Mouse (Mus musculus) natural killer cell, adult 2 months (primary cell): ENCODE results near the gene Itgad.
A peak's percentile ranks its signal among the peaks of the same experiment; 100 is the strongest.

Source experiments
- DNase-seq, 2 experiments: peaks; one replicate each; pipeline ENCODE4 v3.0.0; 2022; ENCODE audit warnings: low spot score in 2 of 2

The Itgad gene

DNA sequence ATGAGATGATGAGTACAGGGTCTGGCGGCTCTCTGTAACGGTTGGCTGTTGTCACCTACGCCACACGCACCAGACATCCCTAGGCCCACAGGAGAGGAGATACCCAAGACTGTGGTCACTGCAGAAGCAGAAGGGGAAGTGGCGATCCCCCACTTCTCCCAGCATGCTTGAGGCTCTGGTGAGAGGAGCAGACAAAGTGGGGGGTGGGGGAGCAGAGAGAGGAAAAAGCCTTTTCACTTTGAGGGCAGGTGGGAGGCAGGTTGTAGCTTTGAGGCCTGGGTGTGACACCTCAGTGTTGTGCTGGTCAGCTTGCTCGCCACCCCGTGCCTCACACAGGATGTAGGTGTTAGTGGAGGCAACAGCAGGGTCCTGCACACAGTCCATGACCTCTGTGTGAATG is 25.9 kb downstream of the Itgad start:
- DNase-seq = peak; percentile 74 to 85

DNA sequence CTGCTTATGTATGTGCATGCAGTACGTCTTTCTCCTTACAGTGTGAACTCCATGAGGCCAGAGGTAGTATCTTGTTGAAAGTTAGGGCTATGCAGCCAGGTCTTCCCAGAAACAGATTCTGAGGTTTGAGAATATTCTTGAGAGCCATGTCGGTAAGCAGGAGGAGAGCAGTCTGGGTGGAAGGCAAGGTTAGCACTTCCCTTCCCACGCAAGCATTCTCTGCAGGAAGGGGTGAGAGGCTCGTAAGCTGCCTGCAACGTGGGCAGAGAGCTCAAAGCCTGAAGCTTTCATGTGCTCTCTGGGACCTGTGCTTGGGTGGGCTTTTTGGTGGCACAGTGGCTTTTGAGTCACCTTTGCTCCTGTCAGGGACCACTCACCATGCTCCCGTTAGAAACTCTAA is 26.4 kb downstream of the Itgad start:
- no peak for DNase-seq

GRCm38 (mm10) chr7:128181691-128182090 is 27.5 kb downstream of the Itgad start:
- peak; percentile 42 to 55 for DNase-seq

GRCm38 (mm10) chr7:128201607-128202006 is 47.4 kb downstream of the Itgad start:
- DNase-seq = no peak

DNA sequence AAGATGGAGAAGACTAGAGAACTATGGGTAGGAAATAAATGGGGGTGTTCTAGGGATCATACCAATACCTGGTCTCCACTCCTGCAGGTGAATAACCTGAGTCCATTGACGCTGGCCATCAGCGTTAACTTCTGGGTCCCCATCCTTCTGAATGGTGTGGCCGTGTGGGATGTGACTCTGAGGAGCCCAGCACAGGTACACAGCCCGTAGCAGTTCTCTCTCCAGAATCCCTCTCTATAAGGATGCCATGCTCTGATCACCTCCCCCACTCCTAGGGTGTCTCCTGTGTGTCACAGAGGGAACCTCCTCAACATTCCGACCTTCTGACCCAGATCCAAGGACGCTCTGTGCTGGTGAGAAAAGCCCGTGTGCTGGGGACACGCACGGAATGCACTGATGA is 48.9 kb downstream of the Itgad start:
- DNase-seq = no peak

DNA sequence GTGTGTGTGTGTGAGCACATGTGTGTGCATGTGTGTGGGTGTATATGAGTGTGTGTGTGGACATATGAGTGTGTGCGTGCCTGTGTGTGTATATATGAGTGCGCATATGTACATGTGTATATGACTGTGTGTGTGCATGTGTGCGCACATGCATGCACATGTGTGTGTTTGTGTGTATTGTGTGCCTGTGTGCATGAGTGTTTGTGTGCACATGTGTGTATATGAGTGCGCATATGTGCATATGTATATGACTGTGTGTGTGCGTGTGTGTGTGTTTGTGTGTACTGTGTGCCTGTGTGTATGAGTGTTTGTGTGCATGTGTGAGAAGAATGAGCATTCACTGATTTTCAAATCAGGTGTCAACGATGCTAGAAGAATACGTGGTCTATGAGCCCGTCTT is 50.0 kb downstream of the Itgad start:
- no peak for DNase-seq

GRCm38 (mm10) chr7:128205695-128206094 is 51.5 kb downstream of the Itgad start:
- DNase-seq = no peak

DNA sequence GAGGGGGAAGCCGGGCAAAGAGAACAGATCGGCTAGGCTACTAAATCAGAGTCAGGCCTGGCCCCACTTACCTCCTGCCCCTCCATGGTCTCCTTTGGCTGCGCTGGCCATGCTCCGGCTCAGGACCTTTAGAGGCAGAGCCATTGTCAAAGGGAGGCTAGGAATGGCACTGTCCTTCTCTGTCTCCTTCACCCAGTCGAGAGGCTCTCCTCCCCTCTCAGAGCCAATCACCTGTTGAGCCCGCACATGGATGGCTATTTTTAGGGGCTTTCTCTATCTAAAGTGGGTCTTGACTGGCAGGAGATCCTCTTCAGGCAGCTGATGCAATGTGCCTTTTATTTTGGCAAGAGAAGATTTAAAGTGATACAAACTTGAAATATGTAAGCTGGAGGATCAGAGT is 52.0 kb downstream of the Itgad start, which contains the start of gene Cox6a2:
Cox6a2 (minus strand) TSS at position 236 of the 400 bp plus-strand sequence.
- DNase-seq = no peak

- peak; percentile 41 to 65 for DNase-seq
These were observed 54.0 kb downstream of the Itgad start for GRCm38 (mm10) chr7:128208187-128208586.

GRCm38 (mm10) chr7:128209826-128210225 is 55.6 kb downstream of the Itgad start:
- no peak for DNase-seq

- DNase-seq = no peak
These were observed 65.8 kb downstream of the Itgad start for GRCm38 (mm10) chr7:128219952-128220351.

- DNase-seq = no peak
These were observed 66.8 kb downstream of the Itgad start for GRCm38 (mm10) chr7:128220936-128221335.

GRCm38 (mm10) chr7:128231741-128232140 is 77.6 kb downstream of the Itgad start:
- DNase-seq = no peak

- no peak for DNase-seq
These were observed 80.6 kb downstream of the Itgad start for GRCm38 (mm10) chr7:128234796-128235195.

DNA sequence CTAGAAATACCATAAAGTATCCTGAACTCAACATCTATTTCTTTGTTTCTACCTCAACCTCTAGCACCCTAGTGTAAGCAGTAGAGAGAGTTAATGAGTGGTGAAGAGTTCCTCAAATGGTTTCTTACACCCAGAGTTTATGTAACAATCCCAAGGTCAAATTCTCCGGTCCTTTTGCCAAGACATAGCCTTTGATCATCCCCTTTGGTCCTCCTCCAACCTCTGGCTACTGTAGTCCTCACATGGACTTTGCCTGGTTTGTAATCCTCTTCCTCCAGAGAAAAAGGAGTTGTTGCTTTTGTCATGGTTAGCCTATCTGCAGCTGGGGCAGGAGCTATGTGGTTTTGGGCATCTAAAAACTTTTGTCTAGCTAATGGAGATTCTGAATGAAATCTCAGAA is 81.3 kb downstream of the Itgad start:
- DNase-seq = no peak

DNA sequence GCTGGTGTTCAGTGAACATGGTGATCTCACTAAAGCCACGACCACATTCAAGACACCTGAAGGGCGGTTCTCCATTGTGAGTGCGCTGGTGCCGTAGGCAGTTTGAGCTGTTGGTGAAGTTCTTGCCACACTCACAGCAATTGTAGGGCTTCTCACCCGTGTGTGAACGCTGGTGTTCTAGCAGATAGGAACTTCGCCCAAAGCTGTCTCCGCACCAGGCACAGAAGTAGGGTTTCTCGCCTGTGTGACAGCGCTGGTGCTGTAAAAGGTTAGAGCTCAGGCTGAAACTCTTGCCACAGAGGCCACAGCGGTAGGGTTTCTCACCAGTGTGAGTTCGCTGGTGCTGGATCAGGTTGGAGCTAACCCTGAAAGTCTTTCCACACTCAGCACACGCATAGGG is 82.2 kb downstream of the Itgad start:
- DNase-seq = peak; percentile 39 to 65

- peak; percentile 74 to 84 for DNase-seq
These were observed 82.8 kb downstream of the Itgad start, which contains the start of gene Armc5 for GRCm38 (mm10) chr7:128236856-128237592. Gene Armc5 (plus strand): TSS chr7:128237342.

- DNase-seq = no peak
These were observed 83.4 kb downstream of the Itgad start for GRCm38 (mm10) chr7:128237593-128237926.

DNA sequence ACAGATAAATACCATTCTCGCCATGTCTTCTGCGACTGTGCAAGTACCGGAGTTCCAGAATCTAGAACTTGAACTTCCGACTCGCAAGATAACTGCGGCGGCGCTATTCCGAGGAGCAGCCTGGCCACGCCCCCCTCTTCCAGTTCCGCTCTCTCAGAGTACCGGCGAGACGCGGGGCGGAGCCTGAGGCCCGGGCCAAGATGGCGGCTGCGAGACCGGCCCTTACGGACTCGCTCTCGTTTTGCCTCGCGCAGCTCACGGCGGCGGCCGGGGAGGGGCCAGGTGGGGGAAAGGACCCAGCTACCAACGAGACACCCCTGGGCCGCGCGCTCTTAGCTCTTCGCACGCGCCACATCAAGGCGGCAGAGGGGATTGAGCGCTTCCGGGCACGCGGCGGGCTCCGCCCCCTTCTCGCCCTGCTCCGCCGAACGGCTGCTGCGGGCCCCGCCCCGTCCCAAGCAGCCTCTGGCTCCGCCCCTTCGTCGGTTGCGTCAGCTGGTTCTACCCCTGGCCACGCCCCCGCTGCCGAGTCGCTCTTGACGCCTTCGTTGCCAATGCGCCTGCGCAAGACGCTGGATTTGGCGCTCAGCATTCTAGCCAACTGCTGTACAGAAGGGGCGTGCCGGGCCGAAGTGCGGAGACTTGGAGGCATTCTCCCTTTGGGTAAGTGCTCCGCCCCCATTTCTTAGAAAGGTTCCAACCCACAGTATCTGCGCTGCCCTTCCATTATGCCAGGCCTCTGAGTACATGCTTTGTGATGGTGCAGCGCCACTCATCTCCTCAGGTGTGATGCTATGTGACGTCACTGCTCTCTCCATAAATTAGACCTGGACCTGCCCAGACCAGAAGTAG is 84.0 kb downstream of the Itgad start, which contains the start of gene 9130023H24Rik:
9130023H24Rik (minus strand) TSS at position 105 of the 852 bp plus-strand sequence.
- peak; percentile 100 for DNase-seq

DNA sequence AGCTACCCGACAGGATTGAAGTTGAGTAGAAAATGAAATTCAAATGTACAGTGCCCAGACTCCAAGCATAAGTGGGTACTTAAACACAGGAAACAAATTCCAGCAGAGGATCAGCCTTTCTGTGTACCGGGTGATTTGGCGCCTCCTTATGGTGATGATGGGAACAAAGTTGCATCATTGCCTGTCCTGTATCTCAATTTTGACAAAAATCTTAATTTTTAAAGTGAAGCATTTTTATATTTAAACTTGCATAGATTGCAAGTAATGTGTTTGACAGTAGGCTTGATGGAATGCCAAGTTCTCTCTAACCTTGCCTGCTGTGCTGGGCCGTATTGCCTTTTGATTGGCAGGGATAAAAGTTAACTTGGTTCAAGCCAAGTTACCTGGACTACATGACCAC is 84.8 kb downstream of the Itgad start:
- peak; percentile 35 to 52 for DNase-seq

GRCm38 (mm10) chr7:128240131-128240784 is 86.1 kb downstream of the Itgad start:
- no peak for DNase-seq

- DNase-seq = no peak
These were observed 88.2 kb downstream of the Itgad start for GRCm38 (mm10) chr7:128242331-128242730.
